ENCODE assay signal across 23 mouse cellular contexts in the genomic region with DNA sequence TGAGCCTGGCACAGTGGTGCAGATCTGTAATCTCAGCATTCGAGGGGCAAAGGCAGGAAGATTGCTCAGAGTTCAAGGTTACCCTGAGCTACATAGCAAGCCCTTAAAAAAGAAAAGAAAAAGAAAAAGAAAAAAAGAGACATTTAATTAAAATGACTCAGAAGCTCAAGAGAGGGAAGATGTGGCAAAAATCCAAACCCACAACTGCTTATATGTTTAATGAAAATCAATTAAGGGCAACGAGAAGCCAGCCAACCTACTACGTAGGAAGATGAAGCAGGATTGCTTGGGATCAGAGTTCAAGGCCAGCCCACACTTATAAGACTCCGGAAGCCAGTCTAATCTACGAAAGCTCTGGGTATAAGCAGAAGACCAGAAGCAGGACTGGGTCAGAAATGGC. TPM values are rescaled to one million over a fixed set of nuclear protein-coding genes. Genes with fewer than 3 reads are reported as not detected.
DNase-seq lines count a peak whose midpoint lies in the region; ATAC-seq lines count a peak whose summit lies in the region.
"Had no signal": no experiment of that assay in that cellular context is flagged by ENCODE, and none has a peak within 500 bp of the region (broad histone marks: within the 10 kb centered on the region; RNA-seq: fewer than 3 reads in every experiment).

No protein-coding gene starts in this region.

- no peak overlapping the region for H3K9ac ChIP-seq in lung, embryonic 16.5 days (ENCODE audit: low read length)
- H3K9ac ChIP-seq in embryonic facial prominence, embryonic 13.5 days = no peak overlapping the region
- H3K9ac ChIP-seq in limb, embryonic 13.5 days = no peak overlapping the region
- H3K9ac ChIP-seq: forebrain, postnatal 0 days; heart, embryonic 12.5 days; kidney, embryonic 15.5 days had no signal

- H3K4me3 ChIP-seq in lung, embryonic 16.5 days (ENCODE audit: low read length) = no peak overlapping the region
- H3K4me3 ChIP-seq in embryonic facial prominence, embryonic 13.5 days = no peak overlapping the region
- no peak overlapping the region for H3K4me3 ChIP-seq in limb, embryonic 13.5 days
- H3K4me3 ChIP-seq: heart, embryonic 12.5 days; kidney, embryonic 15.5 days; layer of hippocampus, adult 2 months; megakaryocyte, embryonic 14.5 days had no signal

- H3K27ac ChIP-seq in lung, embryonic 16.5 days (ENCODE audit: low read length) = peak overlapping the region; percentile 66
- peak overlapping the region; percentile 91 for H3K27ac ChIP-seq in embryonic facial prominence, embryonic 13.5 days
- peak overlapping the region; percentile 90 for H3K27ac ChIP-seq in limb, embryonic 13.5 days
- H3K27ac ChIP-seq: hindbrain, postnatal 0 days; kidney, embryonic 15.5 days had no signal

- H3K4me1 ChIP-seq in lung, embryonic 16.5 days (replicated peaks; ENCODE audit: control insufficient read depth, insufficient read depth, low read length) = peaks cover 15% of the 10 kb centered on the region
- peaks cover 63% of the 10 kb centered on the region for H3K4me1 ChIP-seq in embryonic facial prominence, embryonic 13.5 days
- H3K4me1 ChIP-seq in limb, embryonic 13.5 days = peaks cover 48% of the 10 kb centered on the region

- no peaks in the 10 kb centered on the region for H3K27me3 ChIP-seq in lung, embryonic 16.5 days (ENCODE audit: control insufficient read depth, insufficient read depth, low read depth, low read length)
- H3K27me3 ChIP-seq in embryonic facial prominence, embryonic 13.5 days = no peaks in the 10 kb centered on the region
- no peaks in the 10 kb centered on the region for H3K27me3 ChIP-seq in limb, embryonic 13.5 days
- H3K27me3 ChIP-seq: heart, embryonic 12.5 days; kidney, embryonic 15.5 days had no signal

- no peak for ATAC-seq in lung, embryonic 16.5 days (ENCODE audit: low read depth)
- no peak for ATAC-seq in embryonic facial prominence, embryonic 13.5 days (ENCODE audit: insufficient number of reproducible peaks, insufficient read depth, low FRiP score, low TSS enrichment, low read depth)
- ATAC-seq in limb, embryonic 13.5 days (ENCODE audit: low FRiP score, low read depth) = no peak
- no peak for ATAC-seq in inflammation-experienced regulatory T-cells, adult 6 months

- intact Hi-C loops in left cerebral cortex, postnatal 25 days (cut with DNase I) = no loop called here

- no peak for DNase-seq in lung, postnatal 10 days
- no peak for DNase-seq in urinary bladder, postnatal 36 days (ENCODE audit: low spot score in 2 of 2)
- DNase-seq in left cerebral cortex, postnatal 25 days (ENCODE audit: low spot score in 2 of 2) = no peak
- DNase-seq: cerebellum, adult 9-10 months; forebrain, postnatal 0 days; heart, postnatal 36 days; left cerebral cortex, postnatal 4 days; right cerebral cortex, postnatal 25 days had no signal

- no peaks in the 10 kb centered on the region for H3K9me3 ChIP-seq in lung, embryonic 16.5 days (ENCODE audit: control insufficient read depth, low read length)
- H3K9me3 ChIP-seq in embryonic facial prominence, embryonic 13.5 days = no peaks in the 10 kb centered on the region
- no peaks in the 10 kb centered on the region for H3K9me3 ChIP-seq in limb, embryonic 13.5 days
- H3K9me3 ChIP-seq: heart, embryonic 12.5 days; kidney, embryonic 15.5 days had no signal

- WGBS in lung, embryonic 16.5 days = 62% methylated on average over 5 of the region's 5 CpGs
- WGBS in embryonic facial prominence, embryonic 13.5 days = 61% methylated on average over 5 of the region's 5 CpGs
- 71% methylated on average over 5 of the region's 5 CpGs for WGBS in limb, embryonic 13.5 days

- no peak overlapping the region for H3K4me2 ChIP-seq in lung, embryonic 16.5 days (ENCODE audit: low read depth, low read length)
- no peak overlapping the region for H3K4me2 ChIP-seq in embryonic facial prominence, embryonic 13.5 days
- H3K4me2 ChIP-seq in limb, embryonic 13.5 days (replicated peaks) = no peak overlapping the region
- H3K4me2 ChIP-seq: heart, embryonic 12.5 days; kidney, embryonic 15.5 days had no signal

- no peaks in the 10 kb centered on the region for H3K36me3 ChIP-seq in lung, embryonic 16.5 days (ENCODE audit: control insufficient read depth, insufficient read depth, low read length)
- no peaks in the 10 kb centered on the region for H3K36me3 ChIP-seq in embryonic facial prominence, embryonic 13.5 days
- no peaks in the 10 kb centered on the region; the same call in 1 of the 2 replicates for H3K36me3 ChIP-seq in limb, embryonic 13.5 days
- H3K36me3 ChIP-seq: heart, embryonic 12.5 days; kidney, embryonic 15.5 days had no signal

RNA-seq across cellular contexts. Expression of gene Prss38, which starts 19.0 kb away (rescaled TPM):
- polyA plus RNA-seq in lung, embryonic 16.5 days (2015; fragmentation: Nextera tagmentation; extraction: Ambion mirVana) = not detected in 2 replicates
- not detected in 2 replicates for polyA plus RNA-seq in embryonic facial prominence, embryonic 13.5 days (2015; fragmentation: Nextera tagmentation; extraction: Ambion mirVana)
- polyA plus RNA-seq in limb, embryonic 13.5 days (2015; fragmentation: Nextera tagmentation; extraction: Ambion mirVana) = 0.11 TPM in 1 of 2 replicates, not detected in the other
- polyA plus RNA-seq in inflammation-experienced regulatory T-cells, adult 6 months (2017; shearing (Covaris generic)) = under 1 TPM in 1 of 3 experiments, not detected in 2; 0.27 TPM
- not detected for total RNA-seq in left cerebral cortex, postnatal 25 days (2021)
- total RNA-seq: adrenal gland, postnatal 4 days; forebrain, postnatal 0 days; gastrocnemius, adult 18-20 months; heart, postnatal 36 days; hindbrain, postnatal 0 days; layer of hippocampus, adult 2 months; left cerebral cortex, postnatal 4 days; midbrain, postnatal 0 days had no signal
- polyA plus RNA-seq: gonadal fat pad, adult 2 months; heart, embryonic 12.5 days; hindbrain, postnatal 0 days; kidney, embryonic 15.5 days; liver, embryonic 16.5 days; midbrain, postnatal 0 days; neural tube, embryonic 11.5 days had no signal

RNA-seq across cellular contexts. Expression of gene Jmjd4, which starts 55.4 kb away (rescaled TPM):
- 9.8 and 10.3 TPM in 2 replicates for polyA plus RNA-seq in lung, embryonic 16.5 days (2015; fragmentation: Nextera tagmentation; extraction: Ambion mirVana)
- polyA plus RNA-seq in embryonic facial prominence, embryonic 13.5 days (2015; fragmentation: Nextera tagmentation; extraction: Ambion mirVana) = 14.9 and 15.4 TPM in 2 replicates
- polyA plus RNA-seq in limb, embryonic 13.5 days (2015; fragmentation: Nextera tagmentation; extraction: Ambion mirVana) = 16.5 and 18.5 TPM in 2 replicates
- polyA plus RNA-seq in inflammation-experienced regulatory T-cells, adult 6 months (2017; shearing (Covaris generic)) = 1 to 10 TPM; 3.6 to 5.8 (median 5.2) TPM
- total RNA-seq in left cerebral cortex, postnatal 25 days (2021) = 10 to 100 TPM; 28.4 to 28.9 TPM

RNA-seq across cellular contexts. Expression of gene Snap47, which starts 56.5 kb away (rescaled TPM):
- 92.9 and 94.0 TPM in 2 replicates for polyA plus RNA-seq in lung, embryonic 16.5 days (2015; fragmentation: Nextera tagmentation; extraction: Ambion mirVana)
- 137 and 140 TPM in 2 replicates for polyA plus RNA-seq in embryonic facial prominence, embryonic 13.5 days (2015; fragmentation: Nextera tagmentation; extraction: Ambion mirVana)
- 149 TPM in 2 replicates for polyA plus RNA-seq in limb, embryonic 13.5 days (2015; fragmentation: Nextera tagmentation; extraction: Ambion mirVana)
- 10 to 100 TPM; 42.0 to 62.2 (median 50.1) TPM for polyA plus RNA-seq in inflammation-experienced regulatory T-cells, adult 6 months (2017; shearing (Covaris generic))
- total RNA-seq in left cerebral cortex, postnatal 25 days (2021) = 100 to 1,000 TPM; 384 to 420 TPM
